Mouse (Mus musculus) intestine, embryonic 14.5 days (tissue): ENCODE data around the gene Alg14. TPM values are rescaled to one million over a fixed set of nuclear protein-coding genes. Genes with fewer than 3 reads are reported as not detected.

ENCODE experiments used
- ATAC-seq: fragments of 200-750 bp; cut with Nextera tagmentation; replicated peaks from 2 replicates; pipeline ENCODE4 v1.8.0; 2017; ENCODE audit warnings: low read depth, moderate number of reproducible peaks, moderate TSS enrichment, moderate library complexity; ENCODE audit not compliant: low FRiP score, low TSS enrichment
- DNase-seq: peaks from one replicate; pipeline ENCODE4 v3.0.0-alpha.2; 2018; ENCODE audit warnings: low spot score
- H3K27ac ChIP-seq: fragments of 300-500 bp; sonication (generic); 2 replicates; pipeline ENCODE4 v1.5.1; 2014; ENCODE audit warnings: low read depth, mild to moderate bottlenecking, control low read depth
- H3K27me3 ChIP-seq: fragments of 300-500 bp; sonication (generic); replicated peaks from 2 replicates; pipeline ENCODE4 v1.6.1; 2014; ENCODE audit warnings: low read length, control low read depth; ENCODE audit not compliant: control insufficient read depth, insufficient read depth
- H3K36me3 ChIP-seq: fragments of 300-500 bp; sonication (generic); 2 replicates; pipeline ENCODE4 v1.6.1; 2014; ENCODE audit warnings: low read length, control low read depth; ENCODE audit not compliant: control insufficient read depth, insufficient read depth
- H3K4me1 ChIP-seq: fragments of 300-500 bp; sonication (generic); replicated peaks from 2 replicates; pipeline ENCODE4 v1.6.1; 2014; ENCODE audit warnings: low read length, control low read depth, mixed read lengths; ENCODE audit not compliant: control insufficient read depth, insufficient read depth
- H3K4me2 ChIP-seq: fragments of 300-500 bp; sonication (generic); 2 replicates; pipeline ENCODE4 v1.6.1; 2014; ENCODE audit warnings: low read length
- H3K4me3 ChIP-seq: fragments of 300-500 bp; sonication (generic); 2 replicates; pipeline ENCODE4 v1.5.1; 2014; ENCODE audit warnings: low read depth, low read length, control low read depth, mixed read lengths
- H3K9ac ChIP-seq: fragments of 300-500 bp; sonication (generic); 2 replicates; pipeline ENCODE4 v1.6.1; 2014; ENCODE audit warnings: mild to moderate bottlenecking, low read length
- H3K9me3 ChIP-seq: fragments of 300-500 bp; sonication (generic); 2 replicates; pipeline ENCODE4 v1.6.1; 2016; ENCODE audit warnings: low read length, control low read depth; ENCODE audit not compliant: control insufficient read depth
- WGBS: fragments of 180-500 bp; shearing (Covaris S2); extraction: QIAGEN DNeasy Blood & Tissue Kit; methylation state at CpG from one replicate; pipeline ENCODE4 v1.1.7; 2014; 5-methylcytosine and 5-hydroxymethylcytosine counted together
- polyA plus RNA-seq: library from polyadenylated mRNA; unstranded; fragments of >200 nt; fragmentation: Nextera tagmentation; extraction: Ambion mirVana; gene quantifications from 2 replicates; pipeline ENCODE4 v1.2.1, GENCODE M21; 2014

The Alg14 gene
- polyA plus RNA-seq, 1 experiment from 2014 or later = 43.0 TPM

- Histone ChIP-seq H3K27ac (no peak overlapping the region), H3K4me1 (0 out of 2 replicates have a peak, but pooled peaks cover 7% of the 10 kb centered on the region), H3K27me3 (no peaks in the 10 kb centered on the region), H3K36me3 (no peaks in the 10 kb centered on the region), H3K4me3 (no peak overlapping the region), H3K9me3 (no peaks in the 10 kb centered on the region), H3K4me2 (no peak overlapping the region), H3K9ac (no peak overlapping the region)
- WGBS = 83% methylated on average over 13 of the region's 13 CpGs
- ATAC-seq (no peak), DNase-seq (no peak)
Measured at GRCm38 (mm10) chr3:121370301-121370700, 78.7 kb downstream of the Alg14 start.

GRCm38 (mm10) chr3:121370830-121371526 lies 79.4 kb downstream of the Alg14 start:
- 67% methylated on average over 12 of the region's 12 CpGs for WGBS
- Histone ChIP-seq H3K27ac (no peak overlapping the region), H3K9me3 (no peaks in the 10 kb centered on the region), H3K4me1 (0 out of 2 replicates have a peak, but pooled peaks cover 7% of the 10 kb centered on the region), H3K9ac (no peak overlapping the region), H3K4me2 (no peak overlapping the region), H3K36me3 (no peaks in the 10 kb centered on the region), H3K4me3 (no peak overlapping the region), H3K27me3 (no peaks in the 10 kb centered on the region)
- no peak for ATAC-seq
- DNase-seq = no peak

GRCm38 (mm10) chr3:121371527-121372220 lies 80.1 kb downstream of the Alg14 start:
- DNase-seq = no peak
- no peak for ATAC-seq
- no peaks in the 10 kb centered on the region for H3K36me3 ChIP-seq
- no peak overlapping the region for H3K9ac ChIP-seq
- 0 out of 2 replicates have a peak, but pooled peaks cover 7% of the 10 kb centered on the region for H3K4me1 ChIP-seq
- no peaks in the 10 kb centered on the region for H3K9me3 ChIP-seq
- no peak overlapping the region for H3K4me2 ChIP-seq
- H3K27ac ChIP-seq = no peak overlapping the region
- WGBS = 86% methylated on average over 8 of the region's 8 CpGs
- H3K27me3 ChIP-seq = no peaks in the 10 kb centered on the region
- no peak overlapping the region for H3K4me3 ChIP-seq

DNA sequence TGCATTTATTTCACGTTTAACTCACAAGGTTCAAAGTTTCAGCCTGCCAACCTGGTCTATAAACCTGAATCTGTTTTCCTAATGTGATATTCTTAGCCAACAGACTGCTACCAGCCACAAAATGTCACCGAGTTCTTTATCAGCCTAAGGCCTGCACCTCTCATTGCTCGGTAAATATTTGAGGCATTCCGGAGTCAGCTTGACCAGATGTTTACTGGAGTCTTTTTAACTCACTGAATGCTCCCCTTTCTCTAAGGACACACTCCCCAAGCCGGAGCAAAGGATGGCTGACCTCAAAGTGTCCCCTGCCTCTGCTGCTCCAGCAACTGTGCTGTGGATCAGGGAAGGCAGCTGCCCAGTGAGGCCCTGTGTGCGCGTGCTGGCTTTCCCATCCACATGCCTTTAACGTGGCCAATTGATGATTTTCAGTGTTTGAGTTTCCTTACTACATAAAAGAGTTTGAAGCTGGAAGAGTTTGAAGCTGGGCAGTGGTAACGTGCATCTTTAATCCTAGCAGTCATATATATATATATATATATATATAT lies 82.4 kb downstream of the Alg14 start:
- DNase-seq = no peak

GRCm38 (mm10) chr3:121375541-121376129 lies 84.1 kb downstream of the Alg14 start:
- Histone ChIP-seq H3K27ac (no peak overlapping the region), H3K9me3 (no peaks in the 10 kb centered on the region), H3K9ac (no peak overlapping the region), H3K4me3 (no peak overlapping the region), H3K4me2 (no peak overlapping the region), H3K4me1 (0 out of 2 replicates have a peak, but pooled peaks cover 7% of the 10 kb centered on the region), H3K27me3 (no peaks in the 10 kb centered on the region), H3K36me3 (no peaks in the 10 kb centered on the region)
- 66% methylated on average over 7 of the region's 7 CpGs for WGBS
- DNase-seq (no peak), ATAC-seq (no peak)

More for the DNA sequence above, 82.4 kb downstream of the Alg14 start:
- H3K36me3 ChIP-seq = no peaks in the 10 kb centered on the region
- H3K9me3 ChIP-seq = no peaks in the 10 kb centered on the region
- no peak overlapping the region for H3K4me2 ChIP-seq
- H3K9ac ChIP-seq = no peak overlapping the region
- ATAC-seq = no peak
- no peaks in the 10 kb centered on the region for H3K27me3 ChIP-seq
- H3K4me1 ChIP-seq = 0 out of 2 replicates have a peak, but pooled peaks cover 7% of the 10 kb centered on the region
- 39% methylated on average over 9 of the region's 9 CpGs for WGBS
- no peak overlapping the region for H3K27ac ChIP-seq
- H3K4me3 ChIP-seq = no peak overlapping the region

DNA sequence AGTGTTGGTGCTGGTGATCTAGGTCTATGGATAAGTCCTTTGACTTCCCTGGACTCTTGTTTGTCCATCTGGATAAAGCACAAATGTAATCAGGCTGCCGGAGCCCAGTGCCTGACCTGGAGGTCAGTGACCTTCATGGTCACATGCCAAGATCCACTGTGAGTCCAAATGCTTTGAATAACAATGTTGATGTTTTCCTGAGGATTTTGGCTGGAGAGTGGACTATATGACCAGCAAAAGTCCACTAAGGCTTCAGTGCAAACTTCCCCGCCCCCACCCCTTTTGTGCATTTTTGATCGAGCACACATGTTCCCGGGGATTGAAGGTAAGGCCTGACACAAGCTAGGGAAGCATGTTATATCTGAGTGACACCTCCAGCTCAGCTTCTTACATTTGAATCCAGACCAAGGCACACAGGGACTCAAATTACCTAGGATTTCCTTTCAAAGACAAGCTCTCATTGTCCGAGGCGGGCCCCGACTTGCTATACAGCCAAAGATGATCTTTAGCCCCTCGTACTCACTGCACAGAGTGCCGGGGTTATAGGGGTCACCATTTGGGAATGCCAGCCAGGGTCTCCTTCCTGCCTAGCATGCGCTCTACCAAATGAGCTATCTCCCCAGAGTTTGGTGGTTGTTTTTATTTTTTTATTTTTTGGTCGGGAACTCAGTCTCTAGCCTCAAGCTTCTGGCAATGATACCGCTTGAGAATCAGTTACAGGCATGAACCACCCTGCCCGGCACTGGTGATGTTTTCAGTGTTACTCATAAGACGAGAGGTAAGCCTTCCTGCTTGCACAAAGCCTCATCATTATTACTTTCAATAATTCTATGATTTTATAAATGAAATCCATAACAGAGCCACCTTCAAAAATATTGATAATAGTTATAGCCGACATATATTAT lies 87.4 kb downstream of the Alg14 start:
- Histone ChIP-seq H3K9ac (no peak overlapping the region), H3K4me3 (no peak overlapping the region), H3K27me3 (no peaks in the 10 kb centered on the region), H3K36me3 (no peaks in the 10 kb centered on the region), H3K4me1 (0 out of 2 replicates have a peak, but pooled peaks cover 1% of the 10 kb centered on the region), H3K9me3 (no peaks in the 10 kb centered on the region), H3K4me2 (no peak overlapping the region), H3K27ac (no peak overlapping the region)
- ATAC-seq (no peak), DNase-seq (no peak)
- 67% methylated on average over 15 of the region's 15 CpGs for WGBS

DNA sequence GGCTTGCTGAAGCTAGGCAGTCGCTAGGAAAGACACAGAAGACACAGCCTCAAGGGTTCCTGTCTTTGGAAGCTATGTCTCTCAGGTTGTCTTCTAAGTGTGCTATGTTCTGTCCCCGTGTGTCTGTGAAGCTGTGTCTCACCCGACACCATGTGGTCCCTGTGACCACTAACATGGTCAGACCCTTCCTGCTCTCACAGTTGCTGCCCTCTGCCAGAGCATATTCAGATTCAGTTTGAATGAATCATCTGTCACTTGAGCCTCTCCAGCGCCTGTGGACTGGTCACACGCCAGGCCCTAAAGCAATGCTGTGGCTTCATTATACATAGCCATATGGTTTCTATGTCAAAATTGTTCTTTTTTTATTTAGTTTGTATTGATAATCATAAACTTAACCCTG lies 88.1 kb downstream of the Alg14 start:
- WGBS = 80% methylated on average over 5 of the region's 5 CpGs
- Histone ChIP-seq H3K9me3 (no peaks in the 10 kb centered on the region), H3K4me1 (no peaks in the 10 kb centered on the region), H3K9ac (no peak overlapping the region), H3K4me2 (no peak overlapping the region), H3K4me3 (no peak overlapping the region), H3K27ac (no peak overlapping the region), H3K36me3 (no peaks in the 10 kb centered on the region), H3K27me3 (no peaks in the 10 kb centered on the region)
- no peak for DNase-seq
- ATAC-seq = no peak

DNA sequence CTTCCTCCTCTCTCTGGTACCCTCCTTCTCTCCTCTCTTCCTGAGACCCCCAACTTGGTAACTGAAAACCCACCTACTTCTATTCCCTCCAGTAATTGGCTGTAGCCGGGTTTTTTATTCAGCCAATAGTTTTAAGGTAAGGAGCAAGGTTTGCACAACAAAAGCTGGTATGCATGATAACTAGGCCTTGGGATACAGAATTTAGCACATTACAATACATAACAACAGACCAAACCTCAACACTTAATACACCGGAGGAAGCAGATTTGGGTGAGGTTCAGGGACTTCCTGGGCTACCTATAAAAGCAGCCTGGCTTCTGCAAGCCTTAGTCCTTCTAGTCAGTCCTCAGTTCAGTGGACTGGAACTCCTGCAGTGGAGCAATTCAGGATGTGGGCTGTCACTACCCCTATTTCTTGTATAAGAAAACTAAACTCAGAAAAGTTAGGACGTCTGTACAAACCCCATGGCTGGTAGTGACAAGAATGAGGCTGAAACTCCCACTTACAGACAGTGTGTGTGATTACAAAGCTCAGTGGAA lies 96.0 kb downstream of the Alg14 start:
- DNase-seq (no peak), ATAC-seq (no peak)
- 82% methylated on average over 3 of the region's 3 CpGs for WGBS

More for the DNA sequence above, 96.0 kb downstream of the Alg14 start:
- Histone ChIP-seq H3K4me3 (no peak overlapping the region), H3K9me3 (no peaks in the 10 kb centered on the region), H3K27me3 (no peaks in the 10 kb centered on the region), H3K27ac (no peak overlapping the region), H3K9ac (no peak overlapping the region), H3K4me2 (no peak overlapping the region), H3K4me1 (peaks cover 11% of the 10 kb centered on the region; the same call in 1 of the 2 replicates), H3K36me3 (no peaks in the 10 kb centered on the region)
